Mouse (Mus musculus) CH12F3 (cell line): ENCODE results near the gene Cenpm.
"Not testable (repeated sequence)": the region's sequence is repeated elsewhere in the genome, so short reads cannot be mapped to it uniquely, and the experiment has no call there.

Experiments
- in situ Hi-C: fragments of 300-500 bp; cut with MboI; formaldehyde crosslinking; loops from 2 replicates; pipeline ENCODE4 v1.14.3; 2020; ENCODE audit warnings: low sequenced_read_pairs

The Cenpm gene

DNA sequence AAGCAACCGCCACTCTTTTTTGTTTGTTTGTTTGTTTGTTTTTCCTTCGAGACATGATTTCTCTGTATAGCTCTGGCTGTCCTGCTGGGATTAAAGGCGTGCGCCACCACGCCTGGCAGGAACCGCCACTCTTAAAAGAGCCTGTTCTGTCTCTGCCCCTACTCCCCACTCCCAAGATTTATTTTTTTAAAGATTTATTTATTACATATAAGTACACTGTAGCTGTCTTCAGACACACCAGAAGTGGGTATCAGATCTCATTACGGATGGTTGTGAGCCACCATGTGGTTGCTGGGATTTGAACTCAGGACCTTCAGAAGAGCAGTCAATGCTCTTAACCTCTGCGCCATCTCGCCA lies 235 bp upstream of the Cenpm start:
- in situ Hi-C loops = not testable (repeated sequence)

DNA sequence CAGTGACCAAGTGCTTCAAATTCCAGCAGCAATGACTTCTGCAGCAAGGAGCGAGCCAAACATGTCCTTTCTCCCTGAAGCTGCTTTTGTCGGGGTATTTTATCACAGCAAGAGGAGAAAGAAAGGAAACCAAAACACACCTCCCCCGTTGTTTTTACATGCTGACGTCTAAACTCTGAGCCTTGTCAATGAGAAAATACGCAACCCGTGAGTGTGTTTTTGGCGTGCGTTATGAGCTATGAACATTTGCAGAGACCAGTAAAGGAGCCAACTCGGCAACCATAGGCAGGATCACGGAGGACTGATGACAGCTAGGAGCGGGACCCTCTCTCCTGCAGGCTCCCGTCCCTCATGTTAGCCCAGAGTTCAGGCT lies 820 bp downstream of the Cenpm start:
- in situ Hi-C loops = no loop called here

DNA sequence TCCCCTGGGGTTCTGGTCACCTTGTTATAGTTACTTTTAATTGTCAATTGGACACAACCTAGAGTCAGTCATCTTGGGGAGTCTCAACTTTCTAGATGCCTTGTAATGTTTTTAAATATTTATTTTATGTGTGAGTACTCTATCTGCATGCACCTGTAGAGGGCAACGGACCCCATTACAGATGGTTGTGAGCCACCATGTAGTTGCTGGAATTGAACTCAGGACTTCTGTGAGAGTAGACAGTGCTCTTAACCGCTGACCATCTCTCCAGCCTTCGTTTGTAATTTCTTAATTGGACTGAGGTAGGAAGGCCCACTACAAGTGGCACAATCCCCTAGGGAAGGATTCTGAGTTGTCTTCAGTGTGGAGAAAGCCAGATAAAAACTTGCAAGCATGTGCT lies 1.2 kb downstream of the Cenpm start:
- in situ Hi-C loops = no loop called here

DNA sequence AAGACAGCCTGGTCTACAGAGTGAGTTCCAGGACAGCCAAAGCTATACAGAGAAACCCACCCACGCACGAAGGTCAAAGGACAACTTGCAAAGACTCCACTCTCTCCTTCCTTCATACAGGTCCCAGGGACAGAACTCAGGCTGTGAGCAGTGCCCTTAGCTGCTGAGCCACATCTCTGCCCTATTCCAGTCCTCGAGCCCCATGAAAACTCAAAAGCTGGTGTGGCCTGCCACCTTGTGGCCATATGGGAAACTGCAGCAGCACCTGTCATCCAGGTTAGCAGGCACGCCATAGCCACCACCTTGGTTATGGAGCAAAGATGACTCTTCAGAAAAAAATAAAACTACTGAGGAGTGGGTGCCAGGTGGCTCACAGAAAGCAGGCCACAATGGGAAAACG lies 8.0 kb downstream of the Cenpm start:
- in situ Hi-C loops = loop anchor here (5.0 kb wide), 1 partner anchor 94 kb away; no protein-coding TSS in a partner anchor

DNA sequence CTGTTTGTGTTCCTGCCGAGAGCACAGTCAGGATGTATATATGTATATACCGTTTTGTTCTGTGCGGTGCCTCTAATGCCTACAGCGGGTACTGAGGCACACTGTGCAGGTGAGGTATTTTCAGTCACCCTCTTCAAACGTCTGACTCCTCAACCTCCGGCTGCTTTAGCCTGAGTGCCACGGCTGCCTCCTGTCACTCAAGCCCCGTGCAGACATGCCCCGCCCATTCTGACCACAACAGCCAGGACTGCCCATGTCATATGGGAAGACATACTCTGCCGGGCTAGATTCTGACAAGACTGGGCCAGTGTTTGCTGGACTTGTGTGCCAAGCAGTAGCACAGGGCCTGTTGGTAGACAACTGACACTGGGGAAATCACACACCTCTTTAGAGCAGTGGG lies 8.9 kb downstream of the Cenpm start:
- in situ Hi-C loops = loop anchor here (5.0 kb wide), 1 partner anchor 93 kb away; no protein-coding TSS in a partner anchor

DNA sequence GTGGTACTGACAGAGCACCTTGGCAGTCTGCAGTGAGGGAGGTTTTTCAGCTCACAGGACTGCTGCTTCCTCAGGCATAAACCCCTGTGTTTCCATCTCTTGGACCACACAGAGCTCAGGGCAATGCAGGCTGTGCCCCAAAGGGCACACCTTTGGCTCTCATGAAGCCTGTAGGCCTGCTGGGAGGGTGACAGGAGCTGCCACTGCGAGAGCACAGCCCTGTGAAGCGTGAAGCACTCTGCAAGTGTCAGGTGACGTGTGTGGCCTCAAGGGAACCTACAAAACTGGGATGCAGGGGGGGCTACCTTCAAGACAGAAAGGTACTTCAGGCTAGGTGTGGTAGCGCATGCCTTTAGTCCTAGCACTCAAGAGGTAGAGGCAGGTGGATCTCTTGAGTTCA lies 11.9 kb downstream of the Cenpm start:
- in situ Hi-C loops = no loop called here

DNA sequence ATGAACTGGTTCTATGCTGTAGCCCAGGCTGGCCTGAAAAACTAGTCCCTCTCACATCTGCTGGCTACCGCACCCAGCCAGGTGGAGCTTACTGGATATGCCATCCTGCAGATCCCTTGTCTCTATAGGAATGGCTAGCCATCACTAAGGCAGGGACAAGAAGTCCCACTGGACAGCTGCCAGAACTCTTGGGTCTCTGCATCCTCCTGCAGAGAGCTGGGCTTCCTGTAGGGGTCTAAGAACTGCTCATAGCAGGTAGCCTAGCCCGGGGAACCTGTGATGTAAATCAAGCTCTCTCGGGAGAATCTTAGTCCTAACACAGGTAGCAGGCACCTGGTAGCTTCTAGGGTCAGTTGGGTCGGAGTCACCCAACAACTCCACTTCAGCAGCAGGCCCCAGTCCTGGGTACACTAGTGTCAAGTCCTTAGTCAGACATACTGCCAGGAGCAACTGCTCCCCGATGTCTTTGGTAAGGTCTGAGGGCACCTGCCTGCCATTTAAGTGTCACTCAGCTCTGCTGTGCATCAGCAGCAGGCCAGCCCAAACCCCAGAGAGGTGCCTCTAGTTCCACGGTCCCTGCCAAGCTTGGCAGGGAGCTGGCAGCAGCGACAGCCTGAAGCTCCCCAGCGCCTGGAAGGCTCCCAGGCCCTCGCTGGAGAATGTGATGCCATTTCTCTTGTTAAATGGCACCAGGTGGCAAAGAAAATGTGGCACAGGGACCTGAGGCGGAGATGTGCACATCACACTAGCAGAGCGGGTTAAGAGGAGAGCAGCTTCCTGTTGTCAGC lies 12.8 kb downstream of the Cenpm start:
- in situ Hi-C loops = no loop called here

DNA sequence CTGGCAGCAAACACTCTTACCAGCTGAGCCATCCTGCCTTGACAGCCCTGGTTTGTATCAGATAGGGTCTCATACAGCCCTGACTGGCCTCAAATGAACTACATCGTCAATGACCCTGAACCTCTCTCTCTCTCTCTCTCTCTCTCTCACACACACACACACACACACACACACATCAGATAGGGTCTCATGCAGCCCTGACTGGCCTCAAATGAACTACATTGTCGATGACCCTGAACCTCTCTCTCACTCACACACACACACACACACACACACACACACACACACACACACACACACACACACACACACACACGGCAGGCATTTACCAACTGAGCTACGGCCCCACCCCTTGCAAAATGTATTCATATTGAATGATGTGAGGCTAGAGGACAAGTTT lies 13.4 kb downstream of the Cenpm start:
- in situ Hi-C loops = no loop called here

DNA sequence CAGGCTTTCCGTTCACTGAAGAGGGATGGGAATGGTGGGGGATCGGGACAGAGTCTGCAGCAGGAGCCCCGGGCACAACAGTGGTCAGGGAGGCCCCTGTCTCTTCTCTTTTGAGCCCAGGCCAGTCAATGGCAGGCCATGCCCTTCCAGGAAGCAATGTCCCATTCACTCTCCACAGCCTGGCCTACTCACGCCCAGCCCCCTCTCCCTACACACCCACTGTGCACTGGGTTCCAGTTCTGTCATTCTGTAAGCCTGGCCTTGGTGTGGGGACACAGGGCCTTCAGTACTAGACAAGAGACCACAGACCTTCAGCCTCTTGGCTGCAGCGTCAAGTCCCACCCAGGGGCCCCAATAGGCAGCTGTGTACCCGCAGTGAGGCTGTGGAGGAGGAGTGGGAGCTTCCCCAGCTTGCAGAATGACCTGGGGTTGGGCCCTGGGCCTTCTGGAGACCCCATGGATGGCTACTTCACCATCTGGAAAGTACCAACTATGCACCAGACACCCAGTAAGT lies 14.4 kb downstream of the Cenpm start:
- in situ Hi-C loops = no loop called here

DNA sequence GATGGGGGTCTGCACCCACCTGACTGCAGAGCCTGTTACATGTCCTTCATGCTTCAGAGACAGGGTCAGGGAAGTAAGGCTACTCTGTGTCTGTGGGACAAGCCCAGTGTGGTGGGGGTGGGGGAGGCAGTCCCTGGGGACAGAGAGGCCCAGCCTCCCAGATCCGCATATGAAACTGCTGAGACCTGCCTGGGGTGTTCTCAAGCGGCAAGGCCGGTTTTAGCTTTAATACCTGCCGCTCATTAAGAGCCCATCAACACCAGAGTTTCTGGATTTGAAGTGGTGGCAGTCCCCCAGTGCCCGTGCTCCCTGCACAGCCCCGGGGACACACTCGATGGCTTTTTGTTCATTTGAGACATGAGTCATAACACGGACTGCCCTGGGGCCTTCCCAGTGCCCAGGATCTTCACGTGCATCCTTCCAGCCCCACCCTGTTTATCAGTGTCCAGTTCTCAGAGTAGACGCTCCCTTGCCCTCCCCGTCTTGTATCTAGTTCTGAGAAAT lies 15.0 kb downstream of the Cenpm start:
- in situ Hi-C loops = no loop called here

DNA sequence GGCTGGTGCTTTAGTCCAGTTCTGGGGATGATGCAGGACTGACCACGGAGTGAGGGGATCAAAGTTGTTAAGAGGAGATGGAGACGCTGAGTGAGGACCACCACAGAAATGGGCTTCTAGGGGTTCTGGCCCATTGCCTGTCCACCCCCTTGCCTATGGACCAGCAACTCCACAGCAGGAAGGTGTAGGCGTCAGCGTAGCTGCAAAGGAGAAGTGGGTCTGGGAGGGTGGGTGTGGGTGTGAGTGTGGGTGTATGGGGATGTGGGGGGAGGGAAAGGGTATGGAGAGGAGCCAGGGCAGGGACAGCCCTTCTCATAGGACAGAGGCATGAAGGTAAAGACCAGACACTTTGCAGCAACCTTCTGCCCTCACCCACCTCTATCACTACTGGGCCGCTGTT lies 18.8 kb downstream of the Cenpm start:
- in situ Hi-C loops = no loop called here

DNA sequence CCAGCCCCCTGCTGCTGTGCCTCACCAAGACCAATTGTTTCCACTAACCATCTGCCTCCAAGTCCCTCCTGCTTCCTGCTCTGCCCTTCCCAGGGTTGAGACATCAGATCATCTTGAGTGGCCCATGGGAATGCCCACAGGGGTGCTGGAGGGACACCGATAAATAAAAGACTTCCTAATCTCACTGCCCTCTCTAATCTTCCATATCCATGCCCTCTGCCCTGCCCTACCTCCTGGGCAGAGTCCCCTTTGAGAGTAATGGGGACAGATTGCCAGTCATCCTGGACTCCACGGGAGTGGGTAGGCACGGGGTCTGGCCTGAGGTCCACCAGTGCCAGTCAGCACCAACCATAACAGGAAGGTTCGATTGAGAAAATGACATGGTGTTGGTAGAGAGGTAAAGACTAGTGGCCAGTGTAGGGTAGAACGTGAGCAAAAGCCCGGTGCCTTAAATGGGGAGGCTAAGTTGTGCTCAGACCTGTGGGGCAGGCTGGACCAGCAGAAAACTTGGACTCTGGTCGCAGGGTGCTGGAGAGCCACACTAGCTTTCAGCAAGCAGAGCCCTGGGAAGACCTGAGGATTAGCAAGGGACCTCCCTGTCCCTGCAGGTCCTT lies 19.8 kb downstream of the Cenpm start:
- in situ Hi-C loops = no loop called here

DNA sequence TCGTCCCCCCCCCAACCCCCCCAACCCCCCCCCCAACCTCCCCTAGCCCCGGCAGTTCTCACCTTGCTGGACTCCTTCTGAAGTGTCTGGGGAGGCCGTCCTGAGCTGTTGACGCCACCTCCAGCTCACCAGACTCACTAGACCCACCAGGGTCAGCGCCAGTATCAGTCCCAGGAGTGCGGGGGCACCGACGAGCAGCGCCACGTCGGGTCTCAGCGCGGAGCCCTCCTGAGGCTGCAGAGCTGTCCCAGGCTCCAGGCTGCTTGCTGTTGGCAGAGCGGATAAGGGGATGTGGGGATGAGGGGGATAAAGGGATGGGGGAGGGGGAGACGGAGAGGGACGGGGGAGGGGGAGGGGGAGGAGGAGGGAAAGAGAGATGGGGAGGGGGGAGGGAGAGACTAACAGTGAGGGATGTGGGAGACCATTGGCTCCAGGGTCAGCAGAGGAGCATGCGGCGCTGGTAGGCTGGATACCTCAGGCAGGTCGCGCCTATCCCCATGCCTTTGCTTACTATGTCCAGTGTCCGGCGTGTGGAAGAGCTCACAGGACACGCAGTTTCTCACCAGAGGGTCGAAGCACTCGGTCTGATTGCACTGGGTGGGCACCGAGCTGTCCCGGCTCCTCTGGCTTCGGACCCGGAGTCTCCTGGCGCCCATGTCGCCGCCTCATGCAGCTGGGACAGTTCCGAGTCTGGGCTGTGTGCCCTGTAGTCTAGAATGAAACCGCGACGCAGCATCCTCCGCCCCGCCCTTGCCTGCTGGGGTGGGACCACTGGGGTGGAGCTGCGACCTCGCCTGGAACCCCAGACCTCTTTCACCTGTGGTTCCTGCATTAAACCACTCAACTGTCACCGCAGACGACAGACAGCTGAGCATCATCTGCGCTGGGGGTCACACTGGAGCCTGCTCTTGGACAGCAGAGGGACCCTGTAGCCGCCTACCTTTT lies 20.6 kb downstream of the Cenpm start, which contains the start of gene Tnfrsf13c:
Tnfrsf13c (minus strand) TSS at position 713 of the 945 bp plus-strand sequence.
- in situ Hi-C loops = no loop called here

DNA sequence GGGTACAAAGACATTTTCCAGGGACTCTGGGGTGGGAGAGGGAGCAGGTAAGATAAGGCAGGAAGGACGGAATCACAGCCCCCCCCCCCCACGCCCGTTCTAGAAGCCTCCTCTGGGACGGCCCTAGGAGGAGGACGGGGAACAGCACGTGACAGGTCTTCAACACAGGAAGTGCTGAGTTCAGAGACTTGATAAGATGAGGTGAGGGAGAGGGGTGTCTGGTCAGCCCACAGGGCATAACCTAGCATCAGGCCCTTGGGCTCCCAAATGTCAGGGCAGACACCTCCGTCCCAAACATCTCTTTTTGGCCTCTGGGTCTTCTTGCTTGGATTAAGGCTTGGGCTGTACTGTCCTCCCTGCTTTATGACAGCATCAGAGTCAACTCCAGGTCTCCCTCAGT lies 21.3 kb downstream of the Cenpm start:
- in situ Hi-C loops = no loop called here

DNA sequence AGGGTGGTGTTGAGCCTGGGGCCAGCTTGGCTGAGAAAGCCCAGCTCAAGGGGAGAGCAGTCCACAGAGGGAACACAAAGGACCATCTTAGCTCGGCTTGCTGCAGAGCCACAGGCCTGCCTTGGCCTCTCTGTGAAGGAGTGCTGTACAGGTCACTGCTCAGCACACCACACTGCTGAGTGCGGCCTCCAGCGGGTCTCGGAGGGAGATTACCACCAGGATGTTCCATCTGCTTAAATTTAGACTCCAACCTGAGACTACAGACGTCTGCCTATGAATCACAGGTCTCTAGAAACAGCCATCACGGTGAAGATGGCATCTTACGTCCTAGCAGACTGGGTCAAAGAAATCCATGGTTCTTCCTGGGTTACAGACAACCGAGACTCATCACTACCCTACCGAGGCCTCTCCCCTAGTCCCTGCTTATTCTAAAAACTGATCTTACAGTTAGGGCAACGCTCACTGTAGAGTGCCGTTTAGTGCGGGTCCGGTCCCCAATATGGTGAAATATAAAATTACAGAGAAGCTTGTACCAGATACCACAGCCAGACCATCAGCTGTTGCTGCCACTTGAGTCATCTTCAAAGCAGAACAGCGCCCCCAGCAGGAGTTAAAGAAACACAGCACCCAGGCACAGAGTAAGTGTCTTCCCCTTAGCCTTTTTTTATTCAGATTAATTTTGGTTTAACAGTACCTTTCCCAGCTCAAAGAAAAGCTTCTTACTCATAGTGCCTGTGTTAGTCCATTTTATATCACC lies 23.3 kb downstream of the Cenpm start:
- in situ Hi-C loops = no loop called here

DNA sequence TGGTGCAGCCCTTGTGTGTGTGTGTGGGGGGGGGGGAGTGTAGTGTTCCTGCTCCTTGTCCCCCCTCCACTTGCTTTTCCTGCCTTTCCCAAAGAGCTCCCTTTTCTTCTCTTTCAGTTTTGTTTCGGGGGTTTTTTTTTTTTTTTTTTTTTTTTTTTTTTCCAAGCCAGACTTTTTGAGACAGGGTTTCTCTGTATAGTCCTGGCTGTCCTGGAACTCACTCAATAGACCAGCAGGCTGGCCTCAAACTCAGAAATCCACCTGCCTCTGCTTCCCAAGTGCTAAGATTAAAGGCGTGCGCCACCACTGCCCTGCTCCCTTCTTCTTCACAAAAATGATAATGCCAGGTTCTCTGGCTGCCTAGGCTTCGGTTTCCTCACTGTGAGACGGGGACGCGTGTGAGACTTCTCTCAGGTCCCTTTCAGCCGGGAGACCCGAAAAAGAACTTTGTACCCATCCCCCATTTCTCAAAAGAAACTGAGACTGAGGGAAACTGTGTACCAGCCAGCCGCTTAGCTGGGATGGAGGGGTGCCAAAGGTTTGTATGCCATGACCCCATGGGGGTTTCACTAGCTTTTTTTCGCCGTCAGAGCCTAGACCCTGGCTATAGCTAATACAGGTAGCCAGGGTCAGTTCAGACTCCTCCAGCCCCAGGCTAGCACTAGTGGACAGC lies 24.4 kb downstream of the Cenpm start:
- in situ Hi-C loops = no loop called here

DNA sequence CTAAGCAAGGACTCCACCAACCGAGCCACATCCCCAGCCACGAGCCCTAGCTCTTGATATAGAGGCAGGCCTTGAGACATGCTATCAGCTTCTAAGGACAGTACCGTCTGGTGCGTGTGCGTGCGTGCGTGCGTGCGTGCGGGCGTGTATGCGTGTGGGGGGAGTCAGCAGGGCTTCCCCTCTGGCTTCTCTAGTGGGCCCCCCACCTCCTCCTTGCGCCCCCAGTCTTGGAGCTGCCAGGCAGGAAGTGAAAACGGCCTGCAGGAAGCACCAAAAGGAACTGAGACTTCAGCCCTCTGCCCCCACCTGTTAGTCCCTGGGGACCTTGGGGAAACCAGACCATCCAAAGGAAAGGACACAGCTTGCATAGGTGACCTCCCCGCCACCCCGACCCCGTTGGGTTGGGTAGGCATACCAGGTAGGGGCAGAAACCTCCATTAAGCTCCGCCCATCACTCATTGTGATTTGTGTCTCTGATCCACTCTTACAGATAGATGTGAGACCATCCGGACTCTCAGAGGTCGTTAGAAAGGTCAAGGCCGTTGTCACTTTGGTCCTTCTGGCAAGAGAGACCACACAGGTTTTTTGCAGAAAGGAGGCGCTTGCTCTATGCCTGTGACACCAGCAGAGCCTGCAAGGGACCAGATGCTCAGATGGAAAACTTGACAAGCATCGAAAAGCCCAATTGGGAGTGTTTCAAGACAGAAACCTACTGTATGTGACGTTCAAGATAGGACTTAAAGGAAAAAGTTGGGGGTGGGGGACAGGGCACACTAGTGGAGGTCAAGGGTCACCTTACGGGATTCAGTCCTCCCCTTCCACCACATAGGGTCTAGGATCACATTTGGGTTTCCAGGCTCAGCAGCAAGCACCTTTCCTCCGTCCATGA lies 25.5 kb downstream of the Cenpm start:
- in situ Hi-C loops = no loop called here

DNA sequence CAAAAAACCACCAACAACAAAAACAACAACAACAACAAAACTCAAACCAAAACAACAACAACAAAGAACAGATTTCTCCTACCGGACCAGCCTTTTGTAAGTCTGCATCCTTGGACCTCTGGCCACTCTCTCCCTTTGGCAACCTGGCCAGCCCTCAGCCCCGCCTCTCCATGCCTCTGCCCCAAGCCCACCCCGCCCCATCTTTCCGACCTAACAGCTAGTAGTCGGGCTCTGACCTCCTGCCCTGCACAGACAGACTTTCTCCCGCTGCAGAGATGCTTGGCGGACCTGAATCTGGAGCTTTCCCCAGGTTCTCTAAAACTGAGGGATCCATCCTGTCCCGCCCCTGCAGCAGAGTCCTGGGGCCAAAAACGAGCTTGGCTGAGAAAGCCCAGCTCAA lies 26.6 kb downstream of the Cenpm start:
- in situ Hi-C loops = no loop called here

DNA sequence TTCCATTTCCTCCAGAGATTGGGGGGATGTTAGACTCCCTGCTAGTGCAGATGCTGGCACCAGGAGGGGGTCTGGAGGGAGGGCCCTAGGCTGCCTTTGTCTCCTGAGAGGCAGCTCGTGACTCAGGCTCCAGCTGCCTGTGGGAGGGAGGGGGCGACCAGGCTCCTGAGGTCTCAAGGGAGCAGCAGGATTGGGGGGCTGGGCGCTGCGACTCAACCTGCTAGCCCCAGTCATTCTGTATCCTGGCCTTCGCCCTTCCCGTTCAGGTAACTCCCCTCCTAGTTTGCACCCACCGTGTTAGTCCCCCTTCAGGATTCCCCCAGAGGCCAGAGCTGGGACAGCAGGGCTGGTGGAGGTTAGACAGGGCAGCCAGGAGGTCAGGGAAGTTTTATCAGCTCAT lies 27.5 kb downstream of the Cenpm start:
- in situ Hi-C loops = no loop called here
